Mouse (Mus musculus): ENCODE results near the gene Mesd.

Gene Mesd

DNA sequence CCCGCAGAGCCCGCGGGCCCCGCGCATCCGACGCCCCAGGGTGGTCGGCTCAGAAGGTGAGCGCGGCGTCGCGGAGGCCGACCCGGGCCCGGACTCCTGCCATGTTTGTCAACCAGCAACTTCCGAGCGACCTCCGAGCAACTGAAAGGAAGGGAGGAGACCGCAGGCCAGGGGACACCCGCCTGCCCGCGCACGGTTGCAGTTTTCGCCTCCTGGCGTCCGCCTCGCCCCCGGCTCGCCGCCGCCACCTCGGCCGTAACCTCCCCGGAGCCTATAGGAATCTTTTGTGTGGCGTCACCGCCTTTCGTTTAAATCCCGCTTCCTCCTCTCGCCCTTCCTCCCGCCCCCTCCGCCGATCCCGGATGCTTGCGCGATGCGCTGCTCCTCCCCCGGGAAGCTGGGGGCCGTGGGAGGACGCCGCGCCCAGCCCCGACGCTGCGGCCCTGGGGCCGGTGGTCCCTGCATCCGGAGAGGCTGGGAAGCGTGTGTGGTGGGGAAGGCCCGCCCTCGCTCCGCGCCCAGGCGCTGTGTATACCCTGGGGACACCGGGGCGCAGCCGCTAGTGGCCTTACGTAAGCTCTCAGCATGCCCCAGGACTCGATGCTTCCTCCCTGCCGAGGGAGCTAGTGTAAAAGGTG is at the start of gene Mesd, which contains the start of gene Tlnrd1:
TSS of gene Mesd (plus strand) at position 446 of the 638 bp plus-strand sequence.
TSS of gene Tlnrd1 (minus strand) at position 285 of the 638 bp plus-strand sequence.
- peak; percentile 88 for DNase-seq (ENCODE audit: low spot score in 2 of 2)

DNA sequence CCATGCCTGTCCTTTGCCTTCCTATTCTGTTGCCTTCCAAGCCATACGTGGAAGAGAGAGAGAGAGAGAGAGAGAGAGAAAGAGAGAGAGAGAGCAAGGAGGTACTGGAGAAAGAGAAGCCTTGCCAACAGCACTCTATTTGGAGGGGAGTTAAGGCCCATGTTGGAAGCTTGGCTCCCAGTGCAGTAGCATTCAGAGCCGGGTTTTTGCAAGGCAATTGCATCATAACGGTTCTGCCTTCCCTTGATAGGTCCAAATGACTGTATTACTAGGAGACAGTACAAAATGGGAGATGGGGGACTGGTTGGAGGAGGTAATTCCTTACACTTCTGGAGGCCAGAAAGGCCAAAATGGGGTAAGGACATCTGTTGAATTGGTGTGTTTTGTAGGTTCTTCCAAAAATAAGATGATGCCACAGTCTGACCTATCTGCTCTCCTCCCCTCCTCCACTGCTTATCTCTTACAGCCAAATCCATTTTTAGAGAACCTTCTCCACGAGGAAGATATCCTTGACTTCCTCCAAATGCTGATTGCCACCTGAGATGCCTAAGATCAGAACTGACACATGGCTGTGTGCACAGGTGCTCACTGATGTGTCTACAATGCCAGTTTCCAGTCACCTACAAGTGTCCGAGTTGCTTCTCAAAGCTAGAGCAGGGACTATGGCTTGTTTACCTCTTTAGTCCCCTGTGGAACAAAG is 45.6 kb upstream of the Mesd start:
- no peak for DNase-seq (ENCODE audit: low spot score in 2 of 2)

DNA sequence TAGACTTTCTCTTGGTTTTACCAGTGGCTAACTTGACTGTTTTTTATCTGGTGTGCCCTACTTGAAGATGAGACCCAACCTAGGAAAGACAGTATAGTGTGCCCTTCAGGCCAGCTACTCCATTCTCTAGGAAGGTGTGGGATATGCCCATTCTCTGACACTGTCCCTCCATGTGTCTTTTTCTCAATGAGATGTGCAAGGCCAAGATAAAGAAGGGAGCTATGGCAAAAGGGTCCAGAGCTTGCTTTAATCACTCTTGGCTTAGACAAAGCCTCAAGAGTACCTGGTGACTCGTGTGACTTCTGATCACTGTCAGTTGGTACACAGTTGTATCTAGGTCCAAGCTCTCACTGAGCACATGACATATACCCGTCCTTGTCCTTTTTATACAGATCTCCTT is 44.2 kb upstream of the Mesd start:
- no peak for DNase-seq (ENCODE audit: low spot score in 2 of 2)

DNA sequence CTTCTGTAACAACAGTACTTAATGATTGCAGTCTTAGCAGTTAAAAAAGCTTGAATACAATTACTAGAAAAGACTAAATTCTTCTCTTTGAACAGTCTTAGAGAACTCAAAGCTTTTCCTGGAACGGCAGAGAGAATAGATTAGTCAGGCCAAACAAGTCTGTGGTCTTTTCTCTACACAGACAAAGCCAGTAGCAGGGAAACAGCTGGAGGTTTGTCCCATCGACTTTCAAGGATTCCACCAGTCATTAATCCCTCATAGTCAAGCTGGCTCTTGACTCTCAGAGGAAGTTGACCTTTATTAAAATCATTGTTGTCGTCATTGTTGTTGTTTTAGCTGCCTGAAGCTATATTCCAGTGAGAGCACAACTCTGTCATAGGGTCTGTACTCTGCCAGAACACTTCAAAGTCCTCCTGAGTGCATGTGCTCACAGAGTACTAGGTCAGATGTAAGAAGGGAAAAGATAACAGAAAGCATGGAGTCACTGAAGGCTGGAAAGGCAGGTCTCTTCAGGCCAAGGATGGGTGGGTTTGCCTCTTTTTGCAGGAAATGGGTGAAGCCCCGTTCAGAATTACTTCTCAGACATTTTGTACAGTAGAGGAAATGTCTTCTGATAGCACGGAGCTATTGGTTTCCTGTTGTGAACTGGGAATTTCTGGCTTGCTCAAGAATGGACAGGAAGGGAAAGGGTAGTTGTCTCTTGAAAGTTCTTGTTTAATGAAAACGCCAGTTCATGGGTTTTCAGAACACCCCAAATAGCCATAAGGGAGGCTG is 41.6 kb upstream of the Mesd start:
- no peak for DNase-seq (ENCODE audit: low spot score in 2 of 2)

DNA sequence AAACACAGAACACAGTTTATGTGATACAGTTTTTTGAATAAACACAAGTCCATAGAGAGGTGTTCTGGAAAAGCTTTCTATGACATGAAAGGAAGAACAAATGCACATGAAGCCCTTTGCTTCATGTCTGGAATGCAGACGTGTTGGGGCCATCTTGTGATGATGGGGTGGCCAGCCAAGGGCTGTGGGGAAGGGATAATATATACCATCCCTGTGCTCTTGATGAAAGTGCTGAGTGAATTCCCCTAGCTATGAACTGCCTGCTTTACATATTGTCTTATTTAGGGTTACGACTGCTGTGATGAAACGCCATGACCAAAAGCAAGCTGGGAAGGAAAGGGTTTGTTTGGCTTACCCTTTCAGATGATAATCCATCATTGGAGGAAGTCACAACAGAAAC is 39.5 kb upstream of the Mesd start:
- no peak for DNase-seq (ENCODE audit: low spot score in 2 of 2)

DNA sequence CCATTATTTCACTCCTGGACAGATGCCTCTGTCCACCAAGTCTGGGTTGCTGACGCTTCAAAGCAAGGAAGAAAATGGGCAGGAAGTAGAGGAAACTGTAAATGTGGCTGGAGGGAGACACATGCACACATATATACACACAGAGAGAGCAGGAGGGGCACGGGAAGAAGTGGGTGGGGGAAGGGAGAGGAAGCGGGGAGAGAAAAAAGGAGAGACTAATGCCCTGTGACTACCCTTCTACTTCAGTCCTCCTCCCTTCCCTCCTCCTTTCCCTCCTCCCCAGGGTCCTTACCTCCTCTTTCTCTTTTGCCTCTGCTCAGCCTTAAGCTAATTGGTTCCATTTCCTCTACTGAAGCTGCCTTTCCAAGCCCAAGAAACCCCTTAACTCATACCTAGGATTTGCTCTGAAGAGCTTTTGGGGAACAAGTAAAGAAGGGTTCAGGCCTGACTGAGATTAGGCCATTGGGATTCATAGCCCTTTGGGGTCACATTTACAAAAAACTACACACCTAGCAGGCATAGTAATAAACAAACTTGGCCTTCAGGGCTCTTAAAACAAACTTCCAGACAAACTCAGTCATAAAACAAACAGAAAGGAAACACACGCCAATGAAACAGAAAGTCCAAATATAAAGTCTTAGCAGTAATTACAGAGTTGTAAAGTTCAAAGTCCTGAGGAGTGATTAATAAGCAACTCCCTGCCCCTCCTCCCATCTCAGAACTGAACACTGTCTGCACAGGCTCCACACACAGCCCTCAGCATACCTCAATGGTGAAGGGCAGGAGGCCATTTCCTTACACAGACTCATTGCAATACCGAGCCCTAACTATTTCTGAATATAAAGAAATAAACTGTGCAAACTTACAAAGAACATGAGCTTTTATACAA is 36.8 kb upstream of the Mesd start:
- DNase-seq (ENCODE audit: low spot score in 2 of 2): no peak

DNA sequence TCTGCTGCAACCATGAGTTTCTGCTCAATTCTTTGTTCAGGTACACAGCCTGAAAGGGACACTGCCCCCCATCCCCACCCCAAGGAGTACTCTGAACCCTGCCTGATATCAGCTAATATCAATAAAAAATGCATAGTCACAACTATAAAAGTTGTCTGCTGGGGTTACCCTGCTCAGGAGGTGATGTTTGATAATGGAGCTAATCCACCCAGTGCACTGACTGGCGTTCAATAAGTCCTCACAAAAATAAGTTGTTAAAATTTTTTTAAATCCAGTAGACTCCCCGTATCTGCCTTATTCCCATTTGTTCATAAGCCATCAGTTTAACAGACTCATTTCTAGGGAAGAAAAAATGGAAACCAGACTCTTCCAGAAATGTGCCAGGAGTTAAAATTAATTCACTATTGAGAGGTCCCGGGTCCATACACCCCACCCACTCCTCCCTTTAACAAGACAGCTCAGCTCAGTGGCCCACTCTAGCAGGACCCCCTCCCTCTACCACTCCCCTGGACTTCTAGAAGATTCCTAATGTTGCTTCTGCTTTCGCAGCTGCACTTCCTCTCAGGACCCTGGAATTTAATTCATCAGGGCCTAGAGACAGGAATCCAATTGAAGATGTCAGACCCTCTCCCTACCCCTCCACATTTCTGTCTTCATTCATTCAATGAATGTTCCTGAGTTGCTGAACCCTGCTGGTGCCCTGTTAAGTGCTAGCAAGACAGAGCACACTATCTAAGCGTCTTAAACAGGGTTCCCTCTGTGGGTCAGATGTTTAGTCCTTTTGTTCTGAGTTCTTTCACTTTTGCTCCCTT is 32.5 kb upstream of the Mesd start:
- no peak for DNase-seq (ENCODE audit: low spot score in 2 of 2)

DNA sequence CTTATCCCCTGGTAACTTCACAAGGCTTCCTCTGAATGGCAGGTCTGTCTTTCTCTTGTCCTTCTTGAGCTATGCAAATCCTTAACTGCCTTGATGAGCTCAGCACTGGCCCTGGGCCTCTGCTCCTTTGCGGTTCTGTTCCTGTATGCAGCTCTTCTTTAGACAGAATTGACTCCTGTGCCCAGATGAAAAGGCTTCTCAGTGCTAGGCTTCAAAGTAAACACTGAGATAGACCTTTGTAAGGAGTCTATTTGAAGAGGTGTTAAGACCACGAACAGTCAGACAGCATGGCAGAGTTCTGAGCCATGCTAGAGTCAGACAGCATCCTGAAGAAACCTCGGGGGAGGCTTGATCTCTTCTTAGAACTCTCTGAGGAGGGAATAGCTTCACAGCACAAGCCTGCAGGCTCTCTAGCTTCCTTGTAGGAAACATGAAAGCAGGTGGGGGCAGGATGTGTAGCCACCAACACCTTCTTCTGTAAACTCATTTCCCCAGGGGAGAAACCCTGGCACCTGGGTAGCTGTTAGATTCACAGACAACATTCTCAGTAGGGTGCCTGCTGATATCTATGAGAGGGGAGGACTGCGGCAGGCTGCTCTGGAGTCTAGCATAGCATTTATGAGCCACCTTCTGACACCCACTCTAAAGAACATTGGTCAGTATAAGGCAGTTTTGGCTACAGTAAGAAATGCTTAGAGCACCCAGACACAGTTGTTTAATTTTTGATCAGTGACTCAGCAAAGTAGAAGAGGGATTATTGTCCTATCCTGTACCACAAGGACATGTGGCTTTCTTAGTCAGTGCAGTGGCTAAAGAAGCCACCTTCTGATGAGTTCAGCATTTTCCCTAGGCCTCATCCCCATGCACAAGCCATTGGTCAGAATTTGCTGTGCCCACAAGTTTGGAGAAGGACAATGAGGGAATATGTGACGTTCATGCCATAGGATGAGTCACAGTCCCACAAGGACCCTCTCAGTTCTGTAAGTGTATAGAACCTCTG is 31.6 kb upstream of the Mesd start:
- DNase-seq (ENCODE audit: low spot score in 2 of 2): no peak

DNA sequence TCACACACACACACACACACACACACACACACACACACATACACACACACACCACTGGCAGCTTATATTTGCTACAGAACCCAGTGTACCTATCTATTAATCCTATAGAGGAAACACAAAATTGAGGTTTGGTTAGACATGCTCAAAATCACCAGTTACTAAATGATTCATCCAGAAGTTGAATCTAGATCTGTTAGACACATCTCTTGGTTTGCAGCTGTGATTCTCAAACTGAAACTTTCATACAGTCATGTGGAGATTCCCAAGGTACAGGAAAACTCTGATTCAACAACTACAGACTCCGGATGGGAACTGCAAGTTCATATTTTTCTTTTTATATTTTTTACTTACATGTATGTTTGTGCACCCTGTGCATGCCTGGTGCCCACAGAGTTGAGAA is 29.1 kb upstream of the Mesd start:
- no peak for DNase-seq (ENCODE audit: low spot score in 2 of 2)

DNA sequence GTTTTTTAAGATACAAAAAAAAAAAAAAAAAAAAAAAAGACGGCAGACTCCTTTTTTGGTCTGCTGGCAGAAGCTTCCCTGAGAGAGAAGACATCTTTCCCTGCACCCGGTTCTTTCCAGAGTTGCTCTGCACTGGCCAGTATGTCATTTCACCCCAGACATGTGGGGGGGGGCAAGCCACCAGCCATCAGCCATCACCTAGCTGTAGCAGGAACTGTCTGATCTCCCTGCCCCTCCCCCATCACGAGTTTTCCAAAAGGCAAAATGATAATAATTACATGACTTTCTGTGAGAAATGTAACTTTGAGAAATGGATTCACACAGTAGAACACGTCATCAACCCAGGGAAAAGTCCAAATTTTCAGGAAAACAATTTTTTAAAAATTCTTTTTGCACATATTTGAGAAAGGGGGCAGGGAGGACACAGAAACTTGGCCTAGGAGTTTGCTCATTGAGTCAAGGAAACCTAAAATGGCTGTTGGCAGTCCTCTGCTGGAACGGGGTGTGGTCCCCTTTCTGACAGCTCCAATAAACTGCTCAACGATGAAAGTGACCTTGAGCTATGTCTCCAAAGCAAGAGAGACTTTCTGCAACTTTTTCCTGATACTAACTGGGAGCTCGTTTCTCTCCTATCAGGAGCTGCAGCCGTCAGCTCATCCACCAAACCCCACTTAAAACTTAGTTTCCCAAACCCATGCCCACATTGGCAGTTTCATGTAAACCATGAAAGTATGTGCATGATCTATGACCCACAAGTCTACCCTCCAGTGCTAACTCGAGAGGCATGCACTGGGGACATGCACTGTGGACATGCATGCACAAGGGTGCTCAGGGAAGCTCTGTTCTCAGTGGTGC is 27.7 kb upstream of the Mesd start:
- peak in 1 of 2 experiments; percentile 40 for DNase-seq (ENCODE audit: low spot score in 2 of 2)

DNA sequence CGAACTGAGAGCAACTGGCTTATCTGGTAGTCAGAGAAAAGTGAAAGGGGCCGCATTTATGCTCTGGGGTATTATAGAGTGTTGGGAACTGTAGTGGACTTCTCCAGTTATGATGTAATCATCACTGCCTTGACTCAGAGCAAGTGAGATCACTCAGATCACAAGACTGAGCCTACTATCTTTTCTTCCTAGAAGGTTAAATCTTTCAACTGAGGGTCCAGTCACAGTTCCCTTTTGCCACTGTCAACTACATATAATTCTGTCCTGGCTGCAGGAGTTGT is 27.1 kb upstream of the Mesd start:
- no peak for DNase-seq (ENCODE audit: low spot score in 2 of 2)

DNA sequence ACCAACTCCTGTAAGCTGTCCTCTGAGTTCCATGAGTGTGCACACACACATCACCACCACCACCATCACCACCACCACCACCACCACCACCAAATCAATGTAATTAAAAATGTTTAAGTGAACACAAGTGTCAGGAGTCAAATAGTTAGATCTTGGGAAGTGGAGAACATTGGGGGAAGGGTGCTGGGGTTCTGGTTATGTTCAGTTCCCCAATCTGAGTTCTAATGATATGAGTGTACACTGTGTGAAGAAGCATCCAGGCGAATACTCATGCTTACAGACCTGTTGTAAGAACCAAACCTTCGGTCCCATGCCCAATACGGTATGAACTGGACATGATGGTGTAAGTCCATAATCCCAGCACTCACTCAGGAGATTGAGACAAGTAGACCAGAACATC is 26.3 kb upstream of the Mesd start:
- no peak for DNase-seq (ENCODE audit: low spot score in 2 of 2)

DNA sequence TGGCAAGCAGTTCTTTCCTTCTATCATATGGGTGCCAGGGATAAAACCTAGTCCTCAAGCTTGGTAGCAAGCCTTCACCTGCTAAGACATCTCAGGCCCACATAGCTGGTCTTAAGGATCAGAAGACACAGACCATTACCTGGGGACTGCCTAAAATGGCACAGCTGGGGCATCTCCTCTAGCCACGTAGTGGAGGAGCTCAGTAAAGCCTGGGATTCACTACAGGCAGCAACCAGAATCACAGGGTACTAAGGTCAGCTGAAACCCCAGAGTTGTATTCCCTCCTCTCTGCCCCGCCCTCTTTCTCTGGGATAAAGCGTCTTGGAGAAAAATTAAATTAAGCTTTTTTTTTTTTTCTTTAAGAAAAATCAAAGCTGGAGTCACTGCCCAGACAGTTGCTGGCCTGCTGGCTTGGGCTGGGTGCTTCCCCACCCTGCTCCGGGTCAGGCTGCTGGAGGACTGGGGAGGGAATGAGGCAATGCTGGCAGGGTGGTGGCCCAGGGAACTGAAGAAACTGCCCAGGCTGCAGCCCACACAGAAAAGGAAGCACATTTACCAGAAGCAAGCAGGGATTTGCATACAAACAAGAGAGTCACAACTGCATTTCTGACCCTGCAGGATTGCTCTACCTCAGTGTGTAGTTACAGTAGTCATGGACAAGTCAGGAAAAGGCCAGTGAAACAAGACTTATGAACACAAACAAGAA is 24.7 kb upstream of the Mesd start:
- DNase-seq (ENCODE audit: low spot score in 2 of 2): peak; percentile 44 to 65

DNA sequence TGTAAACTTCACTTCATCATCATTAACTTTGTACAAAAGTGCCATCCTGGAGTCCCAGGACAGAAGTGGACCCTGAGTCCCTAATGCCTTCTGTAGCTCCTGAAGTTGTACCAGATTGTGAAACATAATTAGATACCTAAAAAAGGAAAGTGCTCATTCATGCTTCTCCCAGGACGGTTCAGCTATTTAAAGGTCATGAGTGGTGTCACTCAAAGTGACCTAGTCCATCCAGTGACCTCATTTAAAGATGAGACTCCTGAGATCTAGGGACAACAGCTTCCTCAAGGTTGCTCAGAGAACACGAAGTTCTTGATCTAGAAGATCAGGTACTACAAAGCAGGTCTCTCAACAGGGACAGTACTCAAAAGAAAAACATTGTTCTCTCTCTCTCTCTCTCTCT is 20.7 kb upstream of the Mesd start:
- no peak for DNase-seq (ENCODE audit: low spot score in 2 of 2)

DNA sequence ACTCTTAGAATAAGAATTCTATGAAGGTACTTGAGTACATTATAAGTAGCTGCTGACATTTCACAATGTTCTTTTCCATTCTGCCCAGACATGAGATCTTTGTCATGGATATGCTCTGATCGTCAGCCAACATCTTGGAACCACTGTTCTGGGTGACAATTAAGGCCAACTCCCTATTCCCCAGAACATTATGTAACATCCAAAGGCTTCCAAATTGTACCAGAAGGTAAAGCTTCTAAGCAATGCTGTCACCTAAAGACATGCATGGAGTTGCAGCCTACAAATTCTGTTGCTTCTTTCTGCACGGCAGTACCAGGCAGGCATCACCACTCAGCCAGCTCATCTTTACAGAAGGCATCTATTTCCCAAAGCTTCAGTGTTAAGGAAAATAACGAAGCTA is 16.1 kb upstream of the Mesd start:
- no peak for DNase-seq (ENCODE audit: low spot score in 2 of 2)

DNA sequence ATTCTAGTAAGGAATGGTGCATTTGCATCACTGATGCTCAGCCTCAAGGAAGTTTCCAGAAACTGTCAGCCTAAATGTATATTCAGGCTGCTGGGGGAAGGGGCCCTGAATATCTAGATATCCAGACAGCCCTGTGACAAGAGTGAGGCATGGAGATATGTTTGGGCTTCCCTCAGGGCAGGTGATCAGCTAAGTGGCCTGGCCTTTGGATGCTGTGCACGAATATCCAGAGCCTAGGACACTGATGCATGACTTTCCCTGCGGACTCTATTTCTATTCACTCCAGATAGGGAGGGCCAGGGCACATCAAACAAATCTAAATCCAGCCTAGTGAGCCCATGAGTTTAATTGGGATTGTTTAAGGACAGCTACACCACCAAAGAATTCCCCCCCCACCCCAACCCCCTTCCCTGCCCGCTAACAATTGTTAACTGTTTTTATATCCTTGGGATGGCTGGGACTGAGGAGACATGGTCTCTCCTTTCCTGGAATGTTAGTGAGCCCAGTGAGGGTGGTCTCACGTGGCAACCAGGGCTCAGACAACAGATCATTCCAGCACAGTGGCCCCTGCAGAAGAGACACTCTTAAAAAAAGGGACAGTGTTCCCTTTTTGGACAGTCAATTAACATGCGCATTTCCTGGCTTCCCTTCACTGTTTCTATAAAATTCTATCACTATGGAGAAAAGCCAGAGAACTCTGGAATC is 14.3 kb upstream of the Mesd start:
- no peak for DNase-seq (ENCODE audit: low spot score in 2 of 2)

DNA sequence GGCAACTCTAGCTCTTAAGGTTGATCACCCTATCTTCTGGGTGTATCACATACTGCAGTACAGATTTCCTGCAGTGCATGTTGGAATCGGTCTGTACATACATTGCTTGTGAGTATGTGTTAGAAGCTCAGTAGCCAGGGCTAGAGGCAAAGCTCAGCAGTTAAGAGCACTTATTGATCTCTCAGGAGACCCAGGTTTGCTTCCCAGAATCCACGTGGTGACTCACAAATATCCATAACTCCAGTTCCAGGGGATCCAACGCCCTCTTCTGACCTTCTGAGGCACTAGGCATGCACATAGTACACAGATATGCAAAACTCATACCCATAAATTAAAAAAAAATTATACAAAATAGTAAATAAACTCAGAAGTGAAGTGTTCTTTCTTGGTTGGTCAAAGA is 7.2 kb upstream of the Mesd start:
- DNase-seq (ENCODE audit: low spot score in 2 of 2): no peak

Data from urinary bladder, postnatal 4 days (tissue).